Mouse (Mus musculus) mesoderm, embryonic 11.5 days (tissue): ENCODE measurements around the gene Nupl1.

Source experiments
- DNase-seq: peaks from one replicate; pipeline ENCODE4 v3.0.0-alpha.2; 2012; ENCODE audit warnings: low read depth, low spot score

Gene Nupl1

DNA sequence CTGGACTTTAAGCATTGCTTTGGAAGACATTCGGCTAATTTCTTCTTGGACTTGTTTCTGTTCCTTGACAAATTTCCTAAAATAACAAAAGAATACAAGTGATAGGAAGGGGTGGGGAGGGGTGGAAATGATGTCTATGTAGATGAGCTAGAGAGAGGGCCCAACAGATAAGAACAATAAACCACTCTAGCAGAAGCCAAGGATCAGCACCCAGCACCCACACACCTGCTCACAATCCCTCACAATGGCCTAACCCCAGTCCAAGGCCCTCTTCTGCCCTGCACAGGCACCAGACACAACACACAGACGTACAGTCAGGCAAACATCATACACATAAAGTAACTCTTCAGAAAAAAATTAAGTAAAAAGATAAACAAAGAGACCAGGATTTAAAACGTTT, 12.7 kb downstream of the Nupl1 start:
- no peak for DNase-seq

DNA sequence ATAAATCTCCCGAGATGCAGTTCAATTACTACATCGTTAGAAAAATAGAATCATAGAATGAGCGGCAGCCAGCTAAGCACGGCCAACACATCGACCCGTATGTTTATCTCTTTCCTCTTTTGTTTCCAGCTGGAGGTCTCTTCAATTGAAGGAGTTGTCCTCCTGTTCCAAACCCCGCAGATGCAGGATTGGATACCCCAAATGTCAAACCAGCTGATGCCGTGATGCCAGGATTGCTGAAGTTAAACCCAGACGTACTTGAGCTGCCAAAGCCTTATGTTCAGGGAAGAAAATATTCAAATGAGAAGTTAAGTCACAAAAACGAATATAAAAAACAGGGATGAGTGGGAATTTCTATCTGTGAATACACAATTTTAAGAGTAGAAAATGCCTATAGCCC, 31.3 kb downstream of the Nupl1 start:
- no peak for DNase-seq

DNA sequence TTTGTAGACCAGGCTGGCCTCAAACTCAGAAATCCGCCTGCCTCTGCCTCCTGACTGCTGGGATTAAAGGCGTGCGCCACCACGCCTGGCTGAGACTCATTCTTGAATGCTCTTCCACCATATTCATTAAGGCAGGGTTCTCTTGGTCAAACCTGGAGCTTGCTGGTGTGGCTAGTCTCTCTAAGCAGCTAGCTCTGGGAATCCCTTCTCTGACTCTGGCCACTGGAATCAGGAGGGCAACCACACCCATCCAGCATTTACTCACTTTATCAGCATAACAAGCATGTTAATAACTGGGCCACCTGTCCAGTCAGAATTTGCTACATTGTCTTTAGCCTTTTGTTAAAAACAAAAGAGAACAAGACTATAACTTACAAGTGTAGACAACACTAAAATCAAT, 33.6 kb downstream of the Nupl1 start:
- no peak for DNase-seq

DNA sequence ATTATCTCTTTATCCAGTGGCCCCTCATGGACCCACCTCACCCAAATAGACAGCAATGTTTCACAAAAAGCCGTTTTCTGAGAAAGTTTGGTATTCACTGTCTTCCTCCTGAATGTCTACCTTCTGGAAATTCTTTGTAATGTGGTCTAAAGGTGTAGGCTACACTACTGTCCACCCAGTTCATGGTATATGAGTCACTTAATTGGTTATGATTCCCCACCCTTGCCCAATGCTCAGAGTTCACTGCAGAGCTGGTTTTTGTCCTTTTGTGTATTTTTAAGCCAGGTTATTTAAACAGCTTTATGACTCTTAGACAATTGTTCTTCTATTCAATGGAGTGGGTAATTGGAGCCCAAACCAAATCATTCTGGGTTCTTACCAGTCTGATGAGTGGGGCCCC, 35.1 kb downstream of the Nupl1 start:
- no peak for DNase-seq

- DNase-seq, result no peak
Observed at GRCm38 (mm10) chr14:60215000-60215399, 36.2 kb downstream of the Nupl1 start.

GRCm38 (mm10) chr14:60214040-60214439, 37.2 kb downstream of the Nupl1 start:
- peak; percentile 26 for DNase-seq

DNA sequence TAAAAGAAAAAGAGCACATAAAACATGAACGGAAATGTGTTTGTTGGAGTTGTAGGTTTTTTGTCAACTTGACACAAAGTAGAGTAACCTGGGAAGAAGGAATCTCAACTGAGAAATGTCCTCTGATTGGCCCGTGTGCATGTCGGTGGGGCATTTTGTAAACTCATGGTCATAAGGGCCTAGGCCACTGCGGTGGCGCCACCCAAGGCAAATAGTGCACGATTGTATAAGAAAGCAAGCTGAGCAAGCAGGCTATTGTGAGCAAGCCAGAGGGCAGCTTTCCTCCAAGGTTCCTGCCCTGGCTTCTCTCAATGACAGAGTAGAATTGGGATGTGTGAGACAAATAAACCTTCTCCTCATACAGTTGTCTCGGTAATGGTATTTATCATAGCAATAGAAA, 42.1 kb downstream of the Nupl1 start:
- DNase-seq, result no peak

- no peak for DNase-seq
Observed at GRCm38 (mm10) chr14:60204993-60205392, 46.2 kb downstream of the Nupl1 start.

DNA sequence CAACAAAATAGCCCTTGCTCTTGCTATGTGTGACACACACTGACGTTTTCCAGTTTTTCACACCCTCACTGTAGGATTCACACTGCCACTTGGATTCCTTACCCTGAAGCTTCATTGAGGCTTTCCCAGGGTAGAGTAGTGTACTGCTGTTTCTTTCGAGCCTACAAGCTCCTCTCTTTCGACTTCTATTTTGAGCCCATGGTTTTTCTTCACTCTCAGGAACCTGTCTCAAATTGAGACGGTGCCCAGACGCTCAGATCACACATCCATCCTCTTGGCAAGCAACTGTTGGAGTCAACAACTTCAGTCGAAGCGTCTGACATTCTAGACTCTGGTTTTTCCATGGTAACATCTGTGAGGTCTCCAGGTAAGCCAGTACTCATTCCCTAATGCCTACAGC, 54.3 kb downstream of the Nupl1 start, which contains the start of gene Atp8a2:
Gene Atp8a2, minus strand, starts transcription at position 296 of the 400 bp plus-strand sequence.
- DNase-seq, result no peak

DNA sequence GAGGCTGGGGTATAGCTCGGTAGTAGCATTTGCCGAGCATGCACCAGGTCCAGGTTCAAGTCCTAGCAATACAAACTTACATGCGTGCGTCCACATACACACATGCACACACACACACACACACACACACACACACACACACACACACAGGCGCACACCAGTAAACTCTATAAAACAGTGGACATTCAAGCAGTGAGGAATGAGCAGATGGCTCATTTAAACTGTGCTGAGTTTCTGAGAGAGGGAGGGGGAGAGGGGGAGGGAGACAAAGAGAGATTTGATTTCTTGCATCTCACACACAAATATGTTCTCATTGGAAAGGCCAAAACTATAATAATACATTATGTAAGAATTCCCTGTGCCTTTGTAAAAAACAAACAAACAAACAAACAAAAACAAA, 55.2 kb downstream of the Nupl1 start:
- DNase-seq, result no peak

DNA sequence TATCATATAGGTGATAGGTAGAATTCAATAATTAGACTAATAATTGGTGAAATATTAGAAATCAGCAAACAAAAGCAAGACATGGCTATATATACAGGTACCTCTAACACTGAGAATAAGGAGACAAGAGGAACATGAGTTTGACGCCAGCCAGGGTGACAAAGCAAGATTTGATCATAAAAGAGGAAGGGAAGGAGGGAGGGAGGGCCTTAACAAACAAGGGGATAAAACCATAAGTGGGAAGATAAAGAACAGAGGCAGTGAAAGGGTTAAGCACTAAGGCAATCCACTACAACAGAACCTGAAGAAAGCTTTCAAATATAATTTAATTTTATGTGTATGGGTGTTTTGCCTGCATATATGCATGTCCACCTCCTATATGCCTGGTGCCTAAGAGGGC, 56.6 kb downstream of the Nupl1 start:
- no peak for DNase-seq

DNA sequence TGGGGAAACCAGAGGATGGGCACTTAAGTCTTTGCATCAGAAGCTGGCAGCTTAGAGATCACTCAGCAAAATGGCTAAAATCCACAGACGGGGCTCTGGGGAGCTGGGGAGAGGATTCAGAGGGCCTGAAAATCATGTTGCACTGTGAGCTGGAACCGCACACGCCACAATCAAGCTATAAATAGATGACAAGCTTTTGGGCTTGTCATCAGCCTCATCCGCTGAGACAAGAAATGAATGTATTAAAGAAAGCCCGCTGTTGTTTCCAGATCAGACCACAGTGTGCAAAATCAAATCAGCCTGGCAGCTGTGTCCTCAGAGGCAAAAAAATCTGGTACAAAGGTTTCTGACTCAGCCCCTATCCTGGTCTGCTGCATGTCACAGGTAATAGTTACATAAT, 61.5 kb downstream of the Nupl1 start:
- DNase-seq, result no peak

DNA sequence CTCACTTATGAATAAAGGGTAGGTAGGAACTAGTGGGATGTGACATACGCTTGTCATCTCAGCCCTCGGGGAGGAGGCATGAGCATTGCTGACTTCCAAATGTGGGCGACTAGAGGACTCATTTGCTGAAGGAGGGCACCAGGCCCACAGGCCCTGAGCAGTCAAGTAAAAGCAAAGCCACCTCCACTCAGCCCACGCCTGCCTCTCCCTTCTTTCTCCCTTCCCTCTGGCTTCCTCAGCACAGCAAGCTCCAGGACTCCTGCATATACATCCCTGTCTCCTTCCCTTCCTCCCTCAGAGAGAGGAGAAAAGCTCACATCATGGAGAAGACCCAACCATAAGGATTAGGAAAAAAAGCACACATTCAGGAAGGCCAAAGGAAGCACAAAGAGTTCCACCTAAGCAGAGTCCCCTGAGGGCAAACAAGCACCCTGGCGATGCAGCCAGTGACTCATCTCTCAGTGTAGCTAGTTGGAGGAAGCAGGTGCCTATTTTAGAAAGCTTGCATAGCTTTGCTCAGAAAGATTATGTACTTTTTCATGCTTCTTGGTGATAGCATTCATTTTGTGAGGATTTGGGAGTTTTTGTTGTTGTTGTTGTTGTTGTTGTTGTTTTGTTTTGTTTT, 62.9 kb downstream of the Nupl1 start:
- DNase-seq, result no peak

DNA sequence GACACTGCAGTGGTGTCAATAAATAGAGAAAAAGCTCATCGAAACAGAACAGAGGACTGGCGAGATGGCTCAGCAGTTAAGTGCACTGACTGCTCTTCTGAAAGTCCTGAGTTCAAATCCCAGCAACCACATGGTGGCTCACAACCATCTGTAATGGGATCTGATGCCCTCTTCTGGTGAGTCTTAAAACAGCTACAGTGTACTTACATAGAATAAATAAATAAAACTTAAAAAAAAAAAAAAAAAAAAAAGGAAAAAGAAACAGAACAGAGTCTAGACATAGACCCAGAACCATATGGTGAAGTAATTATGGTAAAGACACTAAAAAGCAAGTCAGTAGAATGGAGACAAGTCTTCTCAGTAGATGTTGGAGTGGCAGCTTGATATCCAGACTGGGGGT, 69.9 kb downstream of the Nupl1 start:
- no peak for DNase-seq

- no peak for DNase-seq
Observed at GRCm38 (mm10) chr14:60178571-60178955, 72.7 kb downstream of the Nupl1 start.

DNA sequence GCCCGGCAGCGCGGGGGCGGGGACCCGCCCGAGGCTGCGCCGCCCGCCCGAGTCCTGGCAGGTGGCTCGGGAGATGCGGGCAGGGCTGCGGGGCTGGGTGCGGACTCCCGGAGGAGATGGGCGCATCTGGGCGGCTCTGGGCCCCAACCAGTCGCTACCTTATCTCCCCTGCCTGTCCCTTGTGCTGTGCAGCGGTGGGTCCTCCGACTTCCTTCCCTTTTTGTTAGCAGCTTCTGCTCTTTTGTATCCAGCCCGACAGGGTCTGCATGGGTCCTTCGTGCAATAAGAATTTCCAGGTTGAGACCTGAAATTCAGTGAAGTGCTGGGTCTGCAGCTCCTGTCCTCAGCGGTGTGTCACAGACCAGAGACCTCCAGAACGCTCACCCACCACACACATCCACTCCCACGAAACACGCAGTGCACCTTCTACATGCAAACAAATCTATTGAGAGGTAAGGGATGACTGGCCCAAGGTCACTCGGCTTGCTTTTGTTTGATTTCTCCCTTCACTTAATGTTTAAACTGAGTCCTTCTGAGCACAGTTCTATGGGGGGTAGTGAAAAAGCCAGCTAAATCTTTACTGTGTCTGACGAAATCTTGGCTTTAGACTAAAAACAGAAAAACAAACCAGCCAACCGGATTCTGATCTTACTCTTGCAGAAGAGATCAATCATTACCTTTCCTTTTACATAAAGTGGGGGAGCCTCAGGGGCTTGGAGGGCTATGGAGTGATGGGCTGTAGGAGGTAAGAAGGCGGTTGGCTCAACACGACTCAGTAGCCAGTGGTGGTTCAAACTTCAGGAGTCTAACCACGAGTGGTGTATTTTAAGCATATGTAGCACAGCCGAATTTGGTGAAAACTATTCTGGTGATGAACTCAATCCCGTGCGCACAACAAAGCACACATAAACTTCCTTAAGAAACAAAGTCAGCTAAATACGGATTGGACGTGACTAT, 73.3 kb downstream of the Nupl1 start:
- no peak for DNase-seq

DNA sequence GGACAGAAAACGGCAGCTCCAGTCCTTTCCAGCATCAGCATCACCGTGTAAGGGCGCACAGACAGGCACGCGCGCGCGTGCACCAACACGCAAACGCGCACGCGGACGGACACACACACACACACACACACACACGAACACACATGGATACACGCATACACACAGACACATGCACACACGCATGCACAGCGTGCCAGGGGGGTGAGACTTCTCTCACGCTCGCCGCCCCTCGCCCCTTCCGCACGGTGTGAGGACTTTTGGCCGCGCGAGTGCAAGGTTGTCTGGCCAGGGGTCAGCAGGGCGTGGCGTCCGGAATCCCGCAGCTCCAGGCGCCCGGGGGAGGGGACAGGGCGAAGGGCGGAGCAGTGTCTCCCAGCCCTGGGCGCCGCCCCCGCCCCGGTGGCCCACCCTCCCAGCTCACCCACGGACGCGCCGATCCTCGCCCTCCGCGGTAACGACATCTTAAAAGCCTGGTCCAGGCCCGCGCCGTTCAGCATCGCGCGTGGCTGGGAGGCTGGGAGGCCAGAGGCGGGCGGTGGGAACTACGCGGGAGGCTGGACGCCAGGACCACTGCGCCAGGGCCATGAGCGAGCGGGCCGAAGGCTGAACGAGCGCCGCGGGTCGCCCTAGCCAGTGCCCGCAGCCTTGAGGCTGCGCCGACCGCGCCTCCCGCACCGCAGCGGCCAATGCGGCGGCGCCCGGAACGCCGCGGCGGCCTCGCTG, 74.2 kb downstream of the Nupl1 start:
- DNase-seq, result peak; percentile 47

- DNase-seq, result no peak
Observed at GRCm38 (mm10) chr14:60176469-60176890, 74.8 kb downstream of the Nupl1 start.

GRCm38 (mm10) chr14:60172286-60173055, 78.8 kb downstream of the Nupl1 start:
- DNase-seq, result no peak

DNA sequence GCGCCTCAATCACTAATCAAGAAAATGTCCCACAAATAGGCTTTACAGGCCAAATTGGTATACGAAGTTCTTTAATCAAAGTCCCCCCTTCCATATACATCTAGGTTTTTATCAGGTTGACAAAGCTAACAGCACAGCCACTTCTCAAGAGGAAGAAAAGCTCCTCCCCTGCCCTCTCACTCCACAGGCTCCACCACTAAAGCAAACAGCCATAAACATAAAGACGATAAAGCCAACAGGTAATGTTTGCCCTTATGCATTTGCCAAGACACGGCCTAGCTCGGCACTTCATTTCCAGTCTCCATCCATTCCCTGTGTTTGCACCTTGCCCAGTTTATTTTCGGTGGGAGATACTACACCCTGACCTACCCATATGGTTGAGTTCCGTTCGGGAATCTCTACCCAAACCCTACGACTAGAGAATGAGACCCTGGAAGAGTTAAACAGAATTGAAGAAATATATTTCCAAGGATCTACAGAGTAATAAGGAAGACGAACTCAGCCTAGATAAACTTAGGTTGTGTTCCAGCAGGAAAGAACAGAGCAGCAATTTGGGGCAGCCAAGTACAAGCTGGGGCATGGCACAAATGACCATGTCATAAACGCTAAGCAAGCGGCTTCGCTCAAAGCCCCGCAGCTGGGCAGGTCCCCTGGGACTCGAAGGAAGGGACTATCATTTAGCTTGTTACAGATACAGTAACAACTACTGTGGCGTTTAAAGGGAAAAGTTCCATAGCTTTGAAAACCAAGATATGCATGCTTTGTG, 80.2 kb downstream of the Nupl1 start:
- no peak for DNase-seq

DNA sequence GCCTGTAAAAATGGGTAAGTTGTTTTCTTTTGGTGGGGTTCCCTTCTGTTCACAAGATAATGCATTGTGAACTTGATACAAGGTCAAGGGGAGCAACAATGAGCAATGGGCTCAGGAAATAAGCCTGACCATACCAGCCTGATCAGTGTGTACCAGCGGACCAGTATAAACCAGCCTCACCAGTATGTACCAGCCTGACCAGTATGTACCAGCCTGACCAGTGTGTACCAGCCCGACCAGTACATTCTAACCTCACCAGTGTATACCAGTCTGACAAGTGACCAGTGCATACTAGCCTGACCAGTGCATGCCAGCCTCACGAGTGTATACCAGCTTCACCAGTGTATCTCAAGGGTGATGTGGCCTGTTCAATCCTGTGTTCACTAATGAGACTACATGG, 87.9 kb downstream of the Nupl1 start:
- DNase-seq, result no peak
